Mouse (Mus musculus) hindbrain, embryonic 11.5 days (tissue): Measurements from ENCODE around the gene Hlcs. TPM values are rescaled to one million over a fixed set of nuclear protein-coding genes. Genes with fewer than 3 reads are reported as not detected.

Source experiments
- ATAC-seq: fragments of 200-750 bp; cut with Nextera tagmentation; 2 replicates; pipeline ENCODE4 v1.8.0; 2017; ENCODE audit warnings: mild to moderate bottlenecking, moderate TSS enrichment, moderate library complexity; ENCODE audit not compliant: low FRiP score
- DNase-seq: peaks from one replicate; pipeline ENCODE4 v3.0.0-alpha.2; 2015; ENCODE audit warnings: low spot score
- H3K27ac ChIP-seq: fragments of 300-500 bp; sonication (generic); 2 replicates; pipeline ENCODE4 v1.5.1; 2014; ENCODE audit warnings: mild to moderate bottlenecking, low read depth, low read length
- H3K27me3 ChIP-seq: fragments of 300-500 bp; sonication (generic); 2 replicates; pipeline ENCODE4 v1.6.1; 2014; ENCODE audit warnings: mild to moderate bottlenecking, low read length, moderate library complexity, mixed read lengths; ENCODE audit not compliant: control insufficient read depth, insufficient read depth
- H3K36me3 ChIP-seq: fragments of 300-500 bp; sonication (generic); 2 replicates; pipeline ENCODE4 v1.6.1; 2014; ENCODE audit warnings: mild to moderate bottlenecking, low read length, moderate library complexity, mixed read lengths; ENCODE audit not compliant: control insufficient read depth, insufficient read depth
- H3K4me1 ChIP-seq: fragments of 300-500 bp; sonication (generic); replicated peaks from 2 replicates; pipeline ENCODE4 v1.6.1; 2014; ENCODE audit warnings: low read length, mixed read lengths; ENCODE audit not compliant: control insufficient read depth, insufficient read depth
- H3K4me2 ChIP-seq: fragments of 300-500 bp; sonication (generic); replicated peaks from 2 replicates; pipeline ENCODE4 v1.6.1; 2014; ENCODE audit warnings: mild to moderate bottlenecking, low read depth, low read length
- H3K4me3 ChIP-seq: fragments of 300-500 bp; sonication (generic); 2 replicates; pipeline ENCODE4 v1.5.1; 2014; ENCODE audit warnings: low read depth, low read length
- H3K9ac ChIP-seq: fragments of 300-500 bp; sonication (generic); 2 replicates; pipeline ENCODE4 v1.6.1; 2014; ENCODE audit warnings: low read depth, low read length
- H3K9me3 ChIP-seq: fragments of 300-500 bp; sonication (generic); 2 replicates; pipeline ENCODE4 v1.6.1; 2016; ENCODE audit warnings: low read length; ENCODE audit not compliant: control insufficient read depth
- WGBS: fragments of 180-500 bp; shearing (Covaris S2); extraction: QIAGEN DNeasy Blood & Tissue Kit; methylation state at CpG from one replicate; pipeline ENCODE4 v1.1.7; 2014; 5-methylcytosine and 5-hydroxymethylcytosine counted together
- polyA plus RNA-seq: library from polyadenylated mRNA; unstranded; fragments of >200 nt; fragmentation: Nextera tagmentation; extraction: Ambion mirVana; gene quantifications from 2 replicates; pipeline ENCODE4 v1.2.1, GENCODE M21; 2014

Hlcs gene
- polyA plus RNA-seq, 1 experiment from 2014 or later: 8.9 TPM

GRCm38 (mm10) chr16:94113160-94113559, 200.2 kb downstream of the Hlcs start:
- H3K9ac ChIP-seq: no peak overlapping the region
- no peaks in the 10 kb centered on the region for H3K36me3 ChIP-seq
- ATAC-seq (no peak), DNase-seq (no peak)
- H3K4me3 ChIP-seq: no peak overlapping the region
- no peak overlapping the region for H3K27ac ChIP-seq
- no peaks in the 10 kb centered on the region; the same call in 1 of the 2 replicates for H3K27me3 ChIP-seq
- no peaks in the 10 kb centered on the region for H3K4me1 ChIP-seq
- H3K9me3 ChIP-seq: no peaks in the 10 kb centered on the region
- H3K4me2 ChIP-seq: no peak overlapping the region
- WGBS: 88% methylated on average over 7 of the region's 7 CpGs

- ATAC-seq (peak; percentile 64), DNase-seq (peak; percentile 62)
- Histone ChIP-seq H3K4me3 (no peak overlapping the region), H3K36me3 (no peaks in the 10 kb centered on the region), H3K27me3 (peaks cover 63% of the 10 kb centered on the region), H3K9me3 (no peaks in the 10 kb centered on the region), H3K9ac (no peak overlapping the region), H3K27ac (no peak overlapping the region), H3K4me1 (0 out of 2 replicates have a peak, but pooled peaks cover 2% of the 10 kb centered on the region), H3K4me2 (no peak overlapping the region)
- 4% methylated on average over 12 of the region's 12 CpGs for WGBS
Observed at GRCm38 (mm10) chr16:94097724-94098455, 215.5 kb downstream of the Hlcs start.

- Histone ChIP-seq H3K4me3 (no peak overlapping the region), H3K4me2 (no peak overlapping the region), H3K9me3 (no peaks in the 10 kb centered on the region), H3K36me3 (no peaks in the 10 kb centered on the region), H3K27me3 (peaks cover 77% of the 10 kb centered on the region), H3K4me1 (0 out of 2 replicates have a peak, but pooled peaks cover 2% of the 10 kb centered on the region), H3K9ac (no peak overlapping the region), H3K27ac (no peak overlapping the region)
- ATAC-seq (no peak), DNase-seq (peak; percentile 58)
- 3% methylated on average over 14 of the region's 14 CpGs for WGBS
Observed at GRCm38 (mm10) chr16:94096479-94096878, 216.9 kb downstream of the Hlcs start.

- 0 out of 2 replicates have a peak, but pooled peaks cover 2% of the 10 kb centered on the region for H3K4me1 ChIP-seq
- no peaks in the 10 kb centered on the region for H3K36me3 ChIP-seq
- no peak overlapping the region for H3K9ac ChIP-seq
- H3K9me3 ChIP-seq: no peaks in the 10 kb centered on the region
- DNase-seq (peak; percentile 67), ATAC-seq (no peak)
- peaks cover 86% of the 10 kb centered on the region for H3K27me3 ChIP-seq
- WGBS: 2% methylated on average over 26 of the region's 26 CpGs
- H3K4me3 ChIP-seq: no peak overlapping the region
- H3K4me2 ChIP-seq: no peak overlapping the region
- H3K27ac ChIP-seq: no peak overlapping the region
Observed at GRCm38 (mm10) chr16:94095109-94095822, 218.1 kb downstream of the Hlcs start.

- WGBS: under 1% methylated on average over 48 of the region's 48 CpGs
Observed at GRCm38 (mm10) chr16:94094251-94095108, 218.9 kb downstream of the Hlcs start.

GRCm38 (mm10) chr16:94093151-94093863, 220.1 kb downstream of the Hlcs start:
- H3K36me3 ChIP-seq: no peaks in the 10 kb centered on the region
- peaks cover 94% of the 10 kb centered on the region for H3K27me3 ChIP-seq
- H3K9me3 ChIP-seq: no peaks in the 10 kb centered on the region
- 0 out of 2 replicates have a peak, but pooled peaks cover 2% of the 10 kb centered on the region for H3K4me1 ChIP-seq
- no peak overlapping the region for H3K27ac ChIP-seq
- H3K4me3 ChIP-seq: no peak overlapping the region
- H3K9ac ChIP-seq: no peak overlapping the region
- WGBS: under 1% methylated on average over 24 of the region's 24 CpGs
- ATAC-seq: no peak
- H3K4me2 ChIP-seq: no peak overlapping the region
- peak; percentile 59 for DNase-seq

More at GRCm38 (mm10) chr16:94094251-94095108, 218.9 kb downstream of the Hlcs start:
- no peak overlapping the region for H3K4me2 ChIP-seq
- DNase-seq: peak; percentile 64
- no peak overlapping the region for H3K9ac ChIP-seq
- 0 out of 2 replicates have a peak overlapping the region, but pooled peaks have one; percentile 8 for H3K4me3 ChIP-seq
- H3K27ac ChIP-seq: no peak overlapping the region
- H3K27me3 ChIP-seq: peaks cover 92% of the 10 kb centered on the region
- H3K9me3 ChIP-seq: no peaks in the 10 kb centered on the region
- ATAC-seq: no peak
- 0 out of 2 replicates have a peak, but pooled peaks cover 2% of the 10 kb centered on the region for H3K4me1 ChIP-seq
- H3K36me3 ChIP-seq: no peaks in the 10 kb centered on the region

- Histone ChIP-seq H3K4me1 (no peaks in the 10 kb centered on the region), H3K27me3 (peaks cover 94% of the 10 kb centered on the region), H3K27ac (no peak overlapping the region), H3K9ac (no peak overlapping the region), H3K9me3 (no peaks in the 10 kb centered on the region), H3K4me2 (no peak overlapping the region), H3K4me3 (no peak overlapping the region), H3K36me3 (no peaks in the 10 kb centered on the region)
- ATAC-seq (no peak), DNase-seq (no peak)
- under 1% methylated on average over 12 of the region's 12 CpGs for WGBS
Observed at GRCm38 (mm10) chr16:94092511-94093150, 220.7 kb downstream of the Hlcs start.
